Mouse (Mus musculus) bone marrow, adult 2 months (tissue): ENCODE measurements around the gene Rhno1.

Source experiments
- CTCF ChIP-seq: fragments of 200-500 bp; IDR thresholded peaks from 2 replicates; pipeline ENCODE4 v1.5.1; 2011; ENCODE audit warnings: low read length, control low read depth; ENCODE audit not compliant: control insufficient read depth, insufficient read depth
- POLR2A ChIP-seq: fragments of 200-500 bp; IDR thresholded peaks from 2 replicates; pipeline ENCODE4 v1.6.1; 2011; ENCODE audit warnings: low read depth, mild to moderate bottlenecking, control low read depth, low read length, borderline replicate concordance; ENCODE audit not compliant: control insufficient read depth

GRCm38 (mm10) chr6:128346782-128347181 lies 15.9 kb downstream of the Rhno1 start:
- no peak for TF ChIP-seq CTCF
- no peak for TF ChIP-seq POLR2A
